Mouse (Mus musculus) lung, embryonic 15.5 days (tissue): ENCODE measurements around the gene Tanc1. TPM values are rescaled to one million over a fixed set of nuclear protein-coding genes. Genes with fewer than 3 reads are reported as not detected.

Experiments used
- ATAC-seq: fragments of 200-750 bp; cut with Nextera tagmentation; 2 replicates; pipeline ENCODE4 v1.8.0; 2017; ENCODE audit warnings: moderate number of reproducible peaks, borderline replicate concordance; ENCODE audit not compliant: low FRiP score, low TSS enrichment; ENCODE audit errors: extremely low read depth
- H3K27ac ChIP-seq: fragments of 300-500 bp; sonication (generic); 2 replicates; pipeline ENCODE4 v1.5.1; 2015; ENCODE audit warnings: moderate library complexity, mild to moderate bottlenecking, inconsistent platforms
- H3K27me3 ChIP-seq: fragments of 300-500 bp; sonication (generic); 2 replicates; pipeline ENCODE4 v1.6.1; 2015; ENCODE audit warnings: inconsistent platforms
- H3K36me3 ChIP-seq: fragments of 300-500 bp; sonication (generic); 2 replicates; pipeline ENCODE4 v1.6.1; 2015; ENCODE audit warnings: inconsistent platforms
- H3K4me1 ChIP-seq: fragments of 300-500 bp; sonication (generic); 2 replicates; pipeline ENCODE4 v1.6.1; 2015; ENCODE audit warnings: inconsistent platforms
- H3K4me2 ChIP-seq: fragments of 300-500 bp; sonication (generic); 2 replicates; pipeline ENCODE4 v1.6.1; 2015; ENCODE audit warnings: inconsistent platforms, mild to moderate bottlenecking, moderate library complexity
- H3K4me3 ChIP-seq: fragments of 300-500 bp; sonication (generic); 2 replicates; pipeline ENCODE4 v1.5.1; 2015; ENCODE audit warnings: mild to moderate bottlenecking, inconsistent platforms
- H3K9ac ChIP-seq: fragments of 300-500 bp; sonication (generic); 2 replicates; pipeline ENCODE4 v1.6.1; 2015; ENCODE audit warnings: inconsistent platforms
- H3K9me3 ChIP-seq: fragments of 300-500 bp; sonication (generic); 2 replicates; pipeline ENCODE4 v1.6.1; 2016; ENCODE audit warnings: inconsistent platforms
- WGBS: fragments of 180-500 bp; shearing (Covaris S2); methylation state at CpG from one replicate; pipeline ENCODE4 v1.1.7; 2015; 5-methylcytosine and 5-hydroxymethylcytosine counted together
- polyA plus RNA-seq: library from polyadenylated mRNA; unstranded; fragments of >200 nt; fragmentation: Nextera tagmentation; extraction: Ambion mirVana; gene quantifications from 2 replicates; pipeline ENCODE4 v1.2.1, GENCODE M21; 2015

Gene Tanc1
- polyA plus RNA-seq, 1 experiment from 2014 or later: 33.9 TPM

DNA sequence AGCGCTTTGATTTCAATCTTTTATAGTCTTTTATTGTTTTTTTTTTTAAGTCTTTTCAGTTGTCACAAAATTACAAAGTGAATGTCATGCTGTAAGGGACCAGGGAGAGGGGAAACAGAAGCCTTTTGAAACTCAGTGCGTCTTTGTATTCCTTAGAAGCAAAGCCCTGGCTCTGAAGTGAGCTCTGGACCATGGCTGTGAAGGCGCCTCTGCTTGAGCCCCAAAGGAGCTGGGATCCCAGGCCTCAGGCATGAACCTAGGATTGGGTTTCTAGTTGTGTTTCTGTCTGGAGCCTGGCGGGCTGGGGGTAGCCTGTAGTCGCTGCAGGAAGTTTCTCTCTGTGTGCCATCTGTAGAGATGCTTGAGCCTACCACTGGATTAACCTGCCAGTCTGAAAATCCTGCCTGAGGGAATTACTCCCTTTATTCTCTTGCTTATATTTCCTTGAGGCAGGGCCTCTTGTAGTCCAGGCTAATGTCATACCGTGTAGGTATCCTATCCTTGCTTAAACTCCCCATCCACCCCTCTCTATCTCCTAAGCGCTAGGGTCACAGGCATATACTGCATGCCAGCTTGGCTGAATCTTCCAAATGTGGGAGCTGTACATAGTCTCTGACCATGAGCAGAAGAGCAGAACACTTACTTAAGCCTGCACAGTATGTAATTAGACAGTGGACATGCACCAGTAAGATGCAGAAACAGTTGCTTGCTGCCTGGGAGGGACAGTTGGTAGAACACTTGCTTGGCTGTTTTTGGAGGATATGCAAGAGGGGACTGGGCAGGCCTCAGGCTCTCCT lies 177.1 kb downstream of the Tanc1 start:
- Histone ChIP-seq H3K4me3 (no peak overlapping the region), H3K27me3 (no peaks in the 10 kb centered on the region), H3K4me1 (peaks cover 21% of the 10 kb centered on the region), H3K9ac (no peak overlapping the region), H3K36me3 (peaks cover 32% of the 10 kb centered on the region), H3K27ac (no peak overlapping the region), H3K4me2 (no peak overlapping the region), H3K9me3 (no peaks in the 10 kb centered on the region)
- no peak for ATAC-seq
- 91% methylated on average over 7 of the region's 7 CpGs for WGBS

GRCm38 (mm10) chr2:59791596-59791995 lies 179.8 kb downstream of the Tanc1 start:
- Histone ChIP-seq H3K27me3 (no peaks in the 10 kb centered on the region), H3K4me1 (no peaks in the 10 kb centered on the region), H3K4me3 (no peak overlapping the region), H3K36me3 (peaks cover 53% of the 10 kb centered on the region), H3K4me2 (no peak overlapping the region), H3K27ac (no peak overlapping the region), H3K9ac (no peak overlapping the region), H3K9me3 (no peaks in the 10 kb centered on the region)
- ATAC-seq: no peak
- 79% methylated on average over 8 of the region's 8 CpGs for WGBS

DNA sequence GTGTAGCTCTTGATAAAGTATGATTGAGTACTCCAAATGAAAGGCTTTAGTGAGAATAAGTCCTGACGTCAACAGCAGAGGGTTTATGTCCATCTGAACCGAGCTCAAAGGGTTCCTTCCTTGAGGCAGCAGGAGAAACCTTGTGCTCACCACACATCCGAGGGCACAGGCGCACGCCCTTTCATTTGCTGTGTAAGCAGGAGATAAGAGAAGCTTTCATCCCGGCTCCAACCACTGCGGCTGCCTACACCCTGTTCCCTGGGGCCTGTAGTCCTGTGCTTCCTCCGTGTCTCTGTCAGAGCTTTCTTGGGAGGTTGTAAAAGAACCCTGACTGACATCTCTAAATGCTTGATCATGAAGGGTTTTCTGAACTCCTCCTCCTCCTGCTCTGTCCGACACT lies 181.5 kb downstream of the Tanc1 start:
- Histone ChIP-seq H3K27me3 (no peaks in the 10 kb centered on the region), H3K9ac (no peak overlapping the region), H3K4me1 (no peaks in the 10 kb centered on the region), H3K4me3 (no peak overlapping the region), H3K4me2 (no peak overlapping the region), H3K9me3 (no peaks in the 10 kb centered on the region), H3K36me3 (peaks cover 56% of the 10 kb centered on the region), H3K27ac (no peak overlapping the region)
- ATAC-seq: no peak
- WGBS: 40% methylated on average over 9 of the region's 9 CpGs

- Histone ChIP-seq H3K27ac (no peak overlapping the region), H3K36me3 (peaks cover 62% of the 10 kb centered on the region)
- 76% methylated on average over 6 of the region's 6 CpGs for WGBS
These were observed 183.0 kb downstream of the Tanc1 start for GRCm38 (mm10) chr2:59794838-59795237.

GRCm38 (mm10) chr2:59798934-59799532 lies 187.2 kb downstream of the Tanc1 start:
- Histone ChIP-seq H3K9me3 (no peaks in the 10 kb centered on the region), H3K27ac (no peak overlapping the region), H3K27me3 (no peaks in the 10 kb centered on the region), H3K4me2 (no peak overlapping the region), H3K4me1 (0 out of 2 replicates have a peak, but pooled peaks cover 4% of the 10 kb centered on the region), H3K9ac (no peak overlapping the region), H3K36me3 (peaks cover 47% of the 10 kb centered on the region), H3K4me3 (no peak overlapping the region)
- WGBS: 73% methylated on average over 16 of the region's 16 CpGs
- ATAC-seq: no peak

More at GRCm38 (mm10) chr2:59794838-59795237, 183.0 kb downstream of the Tanc1 start:
- Histone ChIP-seq H3K4me1 (no peaks in the 10 kb centered on the region), H3K27me3 (no peaks in the 10 kb centered on the region), H3K9ac (no peak overlapping the region), H3K9me3 (no peaks in the 10 kb centered on the region), H3K4me3 (no peak overlapping the region), H3K4me2 (no peak overlapping the region)
- ATAC-seq: no peak

- WGBS: 72% methylated on average over 14 of the region's 14 CpGs
- ATAC-seq: no peak
- Histone ChIP-seq H3K27me3 (no peaks in the 10 kb centered on the region), H3K27ac (no peak overlapping the region), H3K4me2 (no peak overlapping the region), H3K9ac (no peak overlapping the region), H3K9me3 (no peaks in the 10 kb centered on the region), H3K4me1 (0 out of 2 replicates have a peak, but pooled peaks cover 4% of the 10 kb centered on the region), H3K36me3 (peaks cover 43% of the 10 kb centered on the region), H3K4me3 (no peak overlapping the region)
These were observed 187.7 kb downstream of the Tanc1 start for GRCm38 (mm10) chr2:59799572-59799971.

DNA sequence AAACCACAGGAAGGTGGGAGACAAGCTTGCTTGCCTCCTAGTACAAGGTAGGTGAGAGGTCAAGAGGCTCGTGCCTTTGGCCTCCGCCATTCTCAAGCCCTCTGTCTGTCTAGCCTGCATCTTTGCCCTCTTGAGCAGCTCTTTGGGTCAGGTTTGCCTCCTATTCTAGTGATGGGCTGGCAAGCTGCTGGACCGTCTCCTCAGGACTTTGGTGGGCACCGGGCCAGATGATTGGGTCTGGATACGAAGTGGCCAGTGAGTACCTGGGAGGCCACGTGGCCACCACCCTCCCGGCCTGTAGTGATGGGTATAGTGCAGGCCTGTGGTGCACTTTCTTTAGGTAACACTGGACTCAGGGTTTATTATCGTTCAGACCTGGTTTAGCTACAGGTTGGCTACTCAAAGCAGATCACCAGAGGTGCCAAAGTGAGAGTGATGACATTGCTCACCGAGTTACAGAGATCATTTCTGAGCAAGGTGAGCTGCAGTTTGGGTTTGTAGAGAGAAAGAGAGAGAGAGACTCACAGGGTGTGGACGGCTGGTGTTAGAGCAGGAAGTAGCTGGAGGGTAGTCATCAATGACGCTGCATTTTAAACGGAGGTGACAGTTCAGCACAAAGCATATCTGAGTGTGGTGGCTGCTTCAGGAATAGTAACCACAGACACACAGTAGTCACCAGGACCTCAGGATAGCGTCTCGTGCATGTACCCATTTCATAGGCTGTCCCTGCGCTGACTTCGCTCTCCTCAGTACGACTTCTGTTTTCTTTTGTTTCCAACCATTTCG lies 188.8 kb downstream of the Tanc1 start:
- H3K36me3 ChIP-seq: peaks cover 34% of the 10 kb centered on the region
- ATAC-seq: no peak
- 90% methylated on average over 18 of the region's 18 CpGs for WGBS
- no peaks in the 10 kb centered on the region for H3K9me3 ChIP-seq
- no peak overlapping the region for H3K27ac ChIP-seq
- H3K9ac ChIP-seq: no peak overlapping the region
- H3K4me2 ChIP-seq: no peak overlapping the region
- no peaks in the 10 kb centered on the region for H3K27me3 ChIP-seq
- no peak overlapping the region for H3K4me3 ChIP-seq
- H3K4me1 ChIP-seq: 0 out of 2 replicates have a peak, but pooled peaks cover 4% of the 10 kb centered on the region

GRCm38 (mm10) chr2:59802722-59803387 lies 191.0 kb downstream of the Tanc1 start:
- 0 out of 2 replicates have a peak, but pooled peaks cover 4% of the 10 kb centered on the region for H3K4me1 ChIP-seq
- WGBS: 70% methylated on average over 8 of the region's 8 CpGs
- no peaks in the 10 kb centered on the region for H3K27me3 ChIP-seq
- H3K9ac ChIP-seq: no peak overlapping the region
- peaks cover 31% of the 10 kb centered on the region for H3K36me3 ChIP-seq
- ATAC-seq: no peak
- H3K27ac ChIP-seq: no peak overlapping the region
- no peaks in the 10 kb centered on the region for H3K9me3 ChIP-seq
- H3K4me2 ChIP-seq: no peak overlapping the region
- no peak overlapping the region for H3K4me3 ChIP-seq

DNA sequence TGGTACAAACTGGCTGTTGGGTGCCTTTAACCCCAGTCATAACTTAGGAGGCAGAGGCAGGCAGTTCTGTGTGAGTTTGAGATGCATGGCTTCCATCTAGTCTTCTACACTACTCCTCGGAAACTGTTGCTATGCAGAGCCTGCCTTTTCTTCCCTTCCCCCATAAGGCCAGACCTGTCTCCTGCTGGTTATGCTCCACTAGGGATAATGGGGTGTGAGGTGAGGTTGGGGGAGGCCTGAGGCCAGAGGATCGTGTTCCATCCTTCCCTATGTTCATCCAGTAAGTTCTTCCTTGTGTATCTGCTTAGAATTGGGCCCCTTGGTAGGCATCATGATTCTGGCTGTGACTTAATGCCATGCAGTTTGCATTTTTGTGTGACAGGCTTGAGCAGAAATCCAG lies 193.8 kb downstream of the Tanc1 start:
- no peak overlapping the region for H3K4me3 ChIP-seq
- no peaks in the 10 kb centered on the region for H3K27me3 ChIP-seq
- no peak for ATAC-seq
- H3K36me3 ChIP-seq: peaks cover 28% of the 10 kb centered on the region
- no peak overlapping the region for H3K27ac ChIP-seq
- 0 out of 2 replicates have a peak, but pooled peaks cover 4% of the 10 kb centered on the region for H3K4me1 ChIP-seq
- WGBS: 53% methylated on average over 2 of the region's 2 CpGs
- H3K9ac ChIP-seq: no peak overlapping the region
- no peaks in the 10 kb centered on the region for H3K9me3 ChIP-seq
- no peak overlapping the region for H3K4me2 ChIP-seq

DNA sequence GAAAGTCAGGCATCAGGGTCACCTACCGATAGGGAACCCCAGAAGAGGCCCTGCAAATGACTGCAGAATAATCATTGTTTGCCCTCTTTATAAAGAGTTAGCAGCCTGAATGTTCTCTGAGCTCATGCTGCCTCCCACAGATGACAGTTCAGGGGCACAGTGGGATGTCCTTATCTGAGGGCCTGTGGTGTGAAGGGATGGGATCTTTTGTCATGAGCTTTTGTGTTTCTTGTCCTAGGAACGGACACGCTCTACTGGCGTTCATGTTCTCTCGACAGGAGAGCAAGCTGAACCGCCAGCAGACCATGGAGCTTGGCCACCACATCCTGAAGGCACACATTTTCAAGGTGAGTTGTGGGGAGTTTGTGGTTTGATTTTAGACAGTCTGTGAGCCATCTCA lies 194.2 kb downstream of the Tanc1 start:
- no peak for ATAC-seq

DNA sequence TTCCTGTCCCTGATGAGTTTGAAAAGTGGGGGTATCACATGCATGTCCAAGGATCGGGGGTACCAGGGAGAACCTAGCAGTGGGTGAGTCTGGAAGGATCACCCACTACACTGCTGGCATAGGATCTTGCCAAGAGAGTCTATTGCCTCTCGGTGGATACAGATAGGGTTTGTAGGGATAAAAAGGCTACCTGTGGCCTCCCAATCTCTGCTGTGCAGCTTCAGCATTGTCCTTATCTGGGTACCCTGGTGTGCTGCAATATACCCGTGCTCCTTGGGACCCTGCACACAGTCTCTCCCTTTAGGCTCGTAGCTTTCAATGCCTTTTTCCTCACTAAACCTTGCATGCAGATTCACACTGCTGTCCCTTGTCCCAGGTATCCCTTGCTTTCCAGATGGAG lies 196.8 kb downstream of the Tanc1 start:
- Histone ChIP-seq H3K9me3 (no peaks in the 10 kb centered on the region), H3K4me2 (no peak overlapping the region), H3K27ac (no peak overlapping the region), H3K9ac (no peak overlapping the region), H3K4me1 (0 out of 2 replicates have a peak, but pooled peaks cover 3% of the 10 kb centered on the region), H3K4me3 (no peak overlapping the region), H3K36me3 (peaks cover 20% of the 10 kb centered on the region), H3K27me3 (no peaks in the 10 kb centered on the region)
- 83% methylated on average over 4 of the region's 4 CpGs for WGBS
- no peak for ATAC-seq

More for the DNA sequence above, 194.2 kb downstream of the Tanc1 start:
- no peak overlapping the region for H3K9ac ChIP-seq
- no peaks in the 10 kb centered on the region for H3K9me3 ChIP-seq
- H3K27ac ChIP-seq: no peak overlapping the region
- WGBS: 67% methylated on average over 6 of the region's 6 CpGs
- H3K27me3 ChIP-seq: no peaks in the 10 kb centered on the region
- no peak overlapping the region for H3K4me3 ChIP-seq
- 0 out of 2 replicates have a peak, but pooled peaks cover 7% of the 10 kb centered on the region for H3K4me1 ChIP-seq
- H3K4me2 ChIP-seq: no peak overlapping the region
- H3K36me3 ChIP-seq: peaks cover 25% of the 10 kb centered on the region
